Mouse (Mus musculus): ENCODE data around the gene Il27ra. TPM values are rescaled to one million over a fixed set of nuclear protein-coding genes. Genes with fewer than 3 reads are reported as not detected.
A peak's percentile ranks its signal among the peaks of the same experiment; 100 is the strongest.
"Not testable (repeated sequence)": the region's sequence is repeated elsewhere in the genome, so short reads cannot be mapped to it uniquely, and the experiment has no call there.

Gene Il27ra
- polyA plus RNA-seq, 1 experiment from 2014 or later: 6.1 TPM

DNA sequence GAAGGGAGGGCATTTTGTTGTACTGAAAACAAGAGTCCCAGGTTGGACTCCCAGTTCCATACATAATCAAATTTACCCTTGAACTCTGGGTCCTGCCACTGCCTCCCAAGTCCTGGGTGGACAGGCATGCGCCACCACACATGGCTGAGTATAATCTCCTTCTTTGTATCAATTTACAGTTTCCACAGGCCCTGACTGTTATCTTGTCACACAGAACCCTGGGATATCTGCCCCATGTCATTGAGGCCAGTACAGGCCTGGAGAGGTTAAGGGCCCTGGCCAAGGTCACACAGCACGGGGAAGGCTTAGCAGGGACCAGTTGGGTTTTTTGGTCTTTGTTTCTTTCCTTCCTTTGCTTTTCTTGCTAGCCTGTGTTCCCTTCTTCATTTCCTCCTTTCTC lies 49.9 kb downstream of the Il27ra start:
- WGBS: 64% methylated on average over 2 of the region's 2 CpGs
- H3K9ac ChIP-seq (ENCODE audit: low read length): no peak overlapping the region
- H3K36me3 ChIP-seq (ENCODE audit: control insufficient read depth, insufficient read depth, low read length): peaks cover 78% of the 10 kb centered on the region
- H3K27me3 ChIP-seq (ENCODE audit: control insufficient read depth, insufficient read depth, low read length): no peaks in the 10 kb centered on the region
- no peak overlapping the region for H3K4me3 ChIP-seq (ENCODE audit: control insufficient read depth in 1 of 2, insufficient read depth in 1 of 2, low read depth in 1 of 2, low read length in 2 of 2)
- no peak overlapping the region for H3K27ac ChIP-seq (replicated peaks in 1 of 2; ENCODE audit: control insufficient read depth in 1 of 2, insufficient read depth in 1 of 2, low read depth in 2 of 2, low read length in 2 of 2)
- H3K9me3 ChIP-seq (ENCODE audit: control insufficient read depth, low read length): no peaks in the 10 kb centered on the region
- H3K4me2 ChIP-seq (ENCODE audit: low read length): no peak overlapping the region
- ATAC-seq (ENCODE audit: insufficient number of reproducible peaks, insufficient read depth, low FRiP score, low read depth): no peak
- peaks cover 8% of the 10 kb centered on the region in 2 experiments; a peak in 3 of 4 replicates for H3K4me1 ChIP-seq (ENCODE audit: control insufficient read depth in 2 of 2, insufficient read depth in 2 of 2, low read length in 2 of 2)

DNA sequence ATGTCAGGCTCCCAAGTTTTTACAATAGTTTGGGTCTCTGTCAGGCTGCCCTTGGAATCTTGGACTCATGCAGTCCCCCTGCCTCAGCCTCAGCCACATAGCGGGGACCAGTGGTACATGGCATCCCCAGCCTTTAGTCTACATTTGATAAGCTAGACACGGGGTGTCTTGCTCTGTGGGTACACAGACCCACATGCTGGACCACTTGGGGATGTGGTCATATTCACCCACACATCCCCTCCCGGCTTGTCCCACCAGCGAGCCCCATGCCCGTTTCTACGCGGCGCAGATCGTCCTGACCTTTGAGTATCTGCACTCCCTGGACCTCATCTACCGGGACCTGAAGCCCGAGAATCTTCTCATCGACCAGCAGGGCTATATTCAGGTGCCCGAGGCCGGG lies 52.2 kb downstream of the Il27ra start:
- Histone ChIP-seq H3K4me1 (ENCODE audit: control insufficient read depth in 2 of 2, insufficient read depth in 2 of 2, low read length in 2 of 2) (no peaks in the 10 kb centered on the region), H3K27me3 (ENCODE audit: control insufficient read depth, insufficient read depth, low read length) (no peaks in the 10 kb centered on the region), H3K27ac (replicated peaks in 1 of 2; ENCODE audit: control insufficient read depth in 1 of 2, insufficient read depth in 1 of 2, low read depth in 2 of 2, low read length in 2 of 2) (no peak overlapping the region), H3K36me3 (ENCODE audit: control insufficient read depth, insufficient read depth, low read length) (peaks cover 96% of the 10 kb centered on the region), H3K9me3 (ENCODE audit: control insufficient read depth, low read length) (no peaks in the 10 kb centered on the region), H3K9ac (ENCODE audit: low read length) (no peak overlapping the region), H3K4me3 (ENCODE audit: control insufficient read depth in 1 of 2, insufficient read depth in 1 of 2, low read depth in 1 of 2, low read length in 2 of 2) (no peak overlapping the region), H3K4me2 (ENCODE audit: low read length) (no peak overlapping the region)
- ATAC-seq (ENCODE audit: insufficient number of reproducible peaks, insufficient read depth, low FRiP score, low read depth): no peak
- 96% methylated on average over 14 of the region's 14 CpGs for WGBS

DNA sequence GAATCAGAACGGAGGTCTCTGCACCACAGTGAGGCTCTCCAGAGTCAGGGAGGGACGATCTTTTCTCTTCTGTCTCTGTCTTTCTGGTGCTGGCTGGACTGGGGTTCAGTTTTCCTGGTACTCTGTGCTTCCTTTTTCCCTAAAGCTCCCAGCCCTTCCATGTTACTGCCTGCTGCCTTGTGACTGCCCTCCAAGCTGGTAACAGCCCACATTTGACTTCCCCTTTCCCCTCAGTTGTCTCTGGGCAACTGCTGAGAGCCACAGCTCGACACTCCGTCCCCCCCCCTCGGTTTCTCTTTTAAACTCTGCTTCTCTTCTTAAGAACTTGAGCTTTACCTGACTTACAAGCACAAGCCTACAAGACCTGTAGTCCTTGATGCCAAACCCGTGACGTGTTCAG lies 53.1 kb downstream of the Il27ra start:
- 85% methylated on average over 7 of the region's 7 CpGs for WGBS
- Histone ChIP-seq H3K4me1 (ENCODE audit: control insufficient read depth in 2 of 2, insufficient read depth in 2 of 2, low read length in 2 of 2) (no peaks in the 10 kb centered on the region), H3K4me3 (ENCODE audit: control insufficient read depth in 1 of 2, insufficient read depth in 1 of 2, low read depth in 1 of 2, low read length in 2 of 2) (no peak overlapping the region), H3K27me3 (ENCODE audit: control insufficient read depth, insufficient read depth, low read length) (no peaks in the 10 kb centered on the region), H3K9ac (ENCODE audit: low read length) (no peak overlapping the region), H3K36me3 (ENCODE audit: control insufficient read depth, insufficient read depth, low read length) (peaks cover 96% of the 10 kb centered on the region), H3K9me3 (ENCODE audit: control insufficient read depth, low read length) (no peaks in the 10 kb centered on the region), H3K4me2 (ENCODE audit: low read length) (no peak overlapping the region), H3K27ac (replicated peaks in 1 of 2; ENCODE audit: control insufficient read depth in 1 of 2, insufficient read depth in 1 of 2, low read depth in 2 of 2, low read length in 2 of 2) (no peak overlapping the region)
- no peak for ATAC-seq (ENCODE audit: insufficient number of reproducible peaks, insufficient read depth, low FRiP score, low read depth)

DNA sequence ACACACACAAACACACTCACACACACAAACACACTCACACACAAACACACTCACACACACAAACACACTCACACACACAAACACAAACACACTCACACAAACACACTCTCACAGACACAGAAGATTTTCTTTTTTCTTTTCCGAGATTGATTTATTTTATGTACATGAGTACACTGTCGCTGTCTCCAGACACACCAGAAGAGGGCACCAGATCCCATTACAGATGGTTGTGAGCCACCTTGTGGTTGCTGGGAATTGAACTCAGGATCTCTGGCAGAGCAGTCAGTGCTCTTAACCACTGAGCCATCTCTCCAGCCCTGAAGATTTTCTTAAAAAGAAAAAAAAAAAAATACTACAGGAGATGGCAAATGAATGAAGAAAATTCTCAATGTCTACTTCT lies 59.2 kb downstream of the Il27ra start:
- WGBS: 98% methylated on average over 2 of the region's 2 CpGs
- peaks cover 87% of the 10 kb centered on the region for H3K36me3 ChIP-seq (ENCODE audit: control insufficient read depth, insufficient read depth, low read length)

DNA sequence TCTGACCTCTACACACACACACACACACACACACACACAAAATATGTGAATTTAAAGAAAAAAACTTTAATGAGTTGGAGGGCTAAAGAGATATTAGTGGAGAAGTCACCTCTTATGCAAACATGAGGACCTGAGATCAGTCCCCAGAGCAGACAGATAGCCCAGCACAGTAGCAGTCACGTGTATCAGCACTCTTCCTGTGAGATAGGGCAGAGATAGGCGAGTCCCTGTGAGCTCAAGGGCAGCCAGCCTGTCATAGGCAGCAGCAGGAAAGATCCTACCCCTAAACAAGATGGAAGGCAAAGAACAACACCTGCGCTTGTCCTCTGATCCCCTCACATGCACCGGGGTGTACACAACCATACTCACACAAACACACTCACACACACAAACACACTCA lies 59.9 kb downstream of the Il27ra start:
- 67% methylated on average over 4 of the region's 4 CpGs for WGBS
- Histone ChIP-seq H3K4me3 (ENCODE audit: control insufficient read depth in 1 of 2, insufficient read depth in 1 of 2, low read depth in 1 of 2, low read length in 2 of 2) (no peak overlapping the region), H3K9ac (ENCODE audit: low read length) (no peak overlapping the region), H3K9me3 (ENCODE audit: control insufficient read depth, low read length) (no peaks in the 10 kb centered on the region), H3K27me3 (ENCODE audit: control insufficient read depth, insufficient read depth, low read length) (no peaks in the 10 kb centered on the region), H3K36me3 (ENCODE audit: control insufficient read depth, insufficient read depth, low read length) (peaks cover 80% of the 10 kb centered on the region), H3K4me2 (ENCODE audit: low read length) (no peak overlapping the region), H3K27ac (replicated peaks in 1 of 2; ENCODE audit: control insufficient read depth in 1 of 2, insufficient read depth in 1 of 2, low read depth in 2 of 2, low read length in 2 of 2) (no peak overlapping the region), H3K4me1 (ENCODE audit: control insufficient read depth in 2 of 2, insufficient read depth in 2 of 2, low read length in 2 of 2) (peaks cover 27 to 35% of the 10 kb centered on the region in 2 experiments)
- ATAC-seq (ENCODE audit: insufficient number of reproducible peaks, insufficient read depth, low FRiP score, low read depth): no peak

More for the DNA sequence above, 59.2 kb downstream of the Il27ra start:
- not testable (repeated sequence) for H3K4me3 ChIP-seq (ENCODE audit: control insufficient read depth in 1 of 2, insufficient read depth in 1 of 2, low read depth in 1 of 2, low read length in 2 of 2); H3K27ac ChIP-seq (replicated peaks in 1 of 2; ENCODE audit: control insufficient read depth in 1 of 2, insufficient read depth in 1 of 2, low read depth in 2 of 2, low read length in 2 of 2); H3K4me2 ChIP-seq (ENCODE audit: low read length); H3K9me3 ChIP-seq (ENCODE audit: control insufficient read depth, low read length); H3K27me3 ChIP-seq (ENCODE audit: control insufficient read depth, insufficient read depth, low read length); ATAC-seq (ENCODE audit: insufficient number of reproducible peaks, insufficient read depth, low FRiP score, low read depth); H3K9ac ChIP-seq (ENCODE audit: low read length)
- peaks cover 20 to 27% of the 10 kb centered on the region in 2 experiments for H3K4me1 ChIP-seq (ENCODE audit: control insufficient read depth in 2 of 2, insufficient read depth in 2 of 2, low read length in 2 of 2)

DNA sequence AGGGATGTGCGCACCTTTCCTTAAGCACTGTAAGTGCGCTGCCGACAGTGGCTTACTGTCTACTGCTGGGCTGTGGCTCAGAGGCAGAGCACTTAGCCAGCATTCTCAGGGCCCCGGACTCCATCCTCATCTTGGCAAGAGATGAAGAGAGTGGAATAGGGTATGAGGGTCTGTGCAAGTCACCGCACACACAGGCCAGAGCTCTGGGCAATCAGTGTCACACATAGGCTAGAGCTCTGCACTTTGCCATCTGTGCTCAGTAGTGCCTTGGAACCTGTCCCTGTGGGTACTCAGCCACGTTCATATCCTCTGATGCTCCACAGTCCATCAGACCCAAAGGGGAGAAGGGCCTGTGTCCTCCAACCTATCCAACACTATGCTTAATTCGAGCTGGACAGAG lies 60.9 kb downstream of the Il27ra start:
- H3K9me3 ChIP-seq (ENCODE audit: control insufficient read depth, low read length): no peaks in the 10 kb centered on the region
- H3K4me2 ChIP-seq (ENCODE audit: low read length): no peak overlapping the region
- no peaks in the 10 kb centered on the region for H3K27me3 ChIP-seq (ENCODE audit: control insufficient read depth, insufficient read depth, low read length)
- WGBS: 92% methylated on average over 7 of the region's 7 CpGs
- peaks cover 71% of the 10 kb centered on the region for H3K36me3 ChIP-seq (ENCODE audit: control insufficient read depth, insufficient read depth, low read length)
- peak overlapping the region; percentile 95 to 98 for H3K27ac ChIP-seq (replicated peaks in 1 of 2; ENCODE audit: control insufficient read depth in 1 of 2, insufficient read depth in 1 of 2, low read depth in 2 of 2, low read length in 2 of 2)
- H3K9ac ChIP-seq (ENCODE audit: low read length): peak overlapping the region; percentile 62; the same call in 1 of the 2 replicates
- no peak overlapping the region for H3K4me3 ChIP-seq (ENCODE audit: control insufficient read depth in 1 of 2, insufficient read depth in 1 of 2, low read depth in 1 of 2, low read length in 2 of 2)
- no peak for ATAC-seq (ENCODE audit: insufficient number of reproducible peaks, insufficient read depth, low FRiP score, low read depth)
- peaks cover 35 to 44% of the 10 kb centered on the region in 2 experiments for H3K4me1 ChIP-seq (ENCODE audit: control insufficient read depth in 2 of 2, insufficient read depth in 2 of 2, low read length in 2 of 2)

DNA sequence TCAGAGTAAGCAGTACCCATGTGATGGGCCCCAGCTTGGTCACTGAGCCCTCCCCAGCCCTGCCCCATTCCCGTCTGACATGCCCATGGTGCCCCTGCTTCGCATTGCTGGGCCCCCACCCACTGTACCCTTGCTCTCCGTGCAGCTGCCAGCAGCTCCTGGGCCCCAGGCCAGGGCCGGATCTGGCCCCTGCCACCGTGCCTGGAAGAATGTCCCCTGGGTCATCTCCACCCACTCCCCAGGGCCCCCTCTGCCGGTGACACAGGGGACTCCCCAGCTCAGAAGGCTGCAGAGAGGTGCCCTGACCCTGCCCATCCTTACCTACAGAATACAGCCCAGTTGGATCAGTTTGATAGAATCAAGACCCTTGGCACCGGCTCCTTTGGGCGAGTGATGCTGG lies 61.5 kb downstream of the Il27ra start:
- 41% methylated on average over 8 of the region's 8 CpGs for WGBS
- peak; percentile 58; the same call in 1 of the 2 replicates for ATAC-seq (ENCODE audit: insufficient number of reproducible peaks, insufficient read depth, low FRiP score, low read depth)

More for the DNA sequence above, 61.5 kb downstream of the Il27ra start:
- no peaks in the 10 kb centered on the region for H3K27me3 ChIP-seq (ENCODE audit: control insufficient read depth, insufficient read depth, low read length)
- H3K4me1 ChIP-seq (ENCODE audit: control insufficient read depth in 2 of 2, insufficient read depth in 2 of 2, low read length in 2 of 2): peaks cover 35 to 51% of the 10 kb centered on the region in 2 experiments
- H3K4me2 ChIP-seq (ENCODE audit: low read length): peak overlapping the region; percentile 36
- H3K36me3 ChIP-seq (ENCODE audit: control insufficient read depth, insufficient read depth, low read length): peaks cover 64% of the 10 kb centered on the region
- peak overlapping the region; percentile 95 to 98 for H3K27ac ChIP-seq (replicated peaks in 1 of 2; ENCODE audit: control insufficient read depth in 1 of 2, insufficient read depth in 1 of 2, low read depth in 2 of 2, low read length in 2 of 2)
- no peak overlapping the region for H3K4me3 ChIP-seq (ENCODE audit: control insufficient read depth in 1 of 2, insufficient read depth in 1 of 2, low read depth in 1 of 2, low read length in 2 of 2)
- peak overlapping the region; percentile 62 for H3K9ac ChIP-seq (ENCODE audit: low read length)
- H3K9me3 ChIP-seq (ENCODE audit: control insufficient read depth, low read length): no peaks in the 10 kb centered on the region
